Mouse (Mus musculus) limb, embryonic 13.5 days (tissue): ENCODE data around the gene Cds2. TPM values are rescaled to one million over a fixed set of nuclear protein-coding genes. Genes with fewer than 3 reads are reported as not detected.
"Not testable (repeated sequence)": the region's sequence is repeated elsewhere in the genome, so short reads cannot be mapped to it uniquely, and the experiment has no call there.

Source experiments
- ATAC-seq: fragments of 200-750 bp; cut with Nextera tagmentation; 2 replicates; pipeline ENCODE4 v1.8.0; 2017; ENCODE audit warnings: low read depth, moderate number of reproducible peaks, moderate TSS enrichment; ENCODE audit not compliant: low FRiP score
- H3K27ac ChIP-seq: fragments of 300-500 bp; sonication (generic); 2 replicates; pipeline ENCODE4 v1.5.1; 2015; ENCODE audit warnings: inconsistent platforms, mild to moderate bottlenecking, moderate library complexity
- H3K27me3 ChIP-seq: fragments of 300-500 bp; sonication (generic); 2 replicates; pipeline ENCODE4 v1.6.1; 2015; ENCODE audit warnings: mild to moderate bottlenecking, inconsistent platforms
- H3K36me3 ChIP-seq: fragments of 300-500 bp; sonication (generic); 2 replicates; pipeline ENCODE4 v1.6.1; 2015; ENCODE audit warnings: inconsistent platforms, mild to moderate bottlenecking, moderate library complexity
- H3K4me1 ChIP-seq: fragments of 300-500 bp; sonication (generic); 2 replicates; pipeline ENCODE4 v1.6.1; 2015; ENCODE audit warnings: inconsistent platforms
- H3K4me2 ChIP-seq: fragments of 300-500 bp; sonication (generic); replicated peaks from 2 replicates; pipeline ENCODE4 v1.6.1; 2015; ENCODE audit warnings: inconsistent platforms, mild to moderate bottlenecking, moderate library complexity
- H3K4me3 ChIP-seq: fragments of 300-500 bp; sonication (generic); 2 replicates; pipeline ENCODE4 v1.5.1; 2015; ENCODE audit warnings: moderate library complexity, mild to moderate bottlenecking, inconsistent platforms
- H3K9ac ChIP-seq: fragments of 300-500 bp; sonication (generic); 2 replicates; pipeline ENCODE4 v1.6.1; 2015; ENCODE audit warnings: mild to moderate bottlenecking, inconsistent platforms
- H3K9me3 ChIP-seq: fragments of 300-500 bp; sonication (generic); 2 replicates; pipeline ENCODE4 v1.6.1; 2016; ENCODE audit warnings: inconsistent platforms
- WGBS: fragments of 180-500 bp; shearing (Covaris S2); methylation state at CpG from one replicate; pipeline ENCODE4 v1.1.7; 2015; 5-methylcytosine and 5-hydroxymethylcytosine counted together
- polyA plus RNA-seq: library from polyadenylated mRNA; unstranded; fragments of >200 nt; fragmentation: Nextera tagmentation; extraction: Ambion mirVana; gene quantifications from 2 replicates; pipeline ENCODE4 v1.2.1, GENCODE M21; 2015

Cds2 gene
- polyA plus RNA-seq, 1 experiment from 2014 or later, result 25.4 TPM

- 83% methylated on average over 12 of the region's 12 CpGs for WGBS
- H3K4me2 ChIP-seq, result no peak overlapping the region
- ATAC-seq, result no peak
- no peak overlapping the region; the same call in none of the 2 replicates for H3K9ac ChIP-seq
- H3K27ac ChIP-seq, result no peak overlapping the region; the same call in 1 of the 2 replicates
- peaks cover 7% of the 10 kb centered on the region for H3K36me3 ChIP-seq
- peaks cover 33% of the 10 kb centered on the region for H3K4me1 ChIP-seq
- H3K9me3 ChIP-seq, result no peaks in the 10 kb centered on the region
- H3K27me3 ChIP-seq, result no peaks in the 10 kb centered on the region
- no peak overlapping the region for H3K4me3 ChIP-seq
These were observed 21.7 kb downstream of the Cds2 start for GRCm38 (mm10) chr2:132284492-132285139.

GRCm38 (mm10) chr2:132285722-132286121, 22.8 kb downstream of the Cds2 start:
- ATAC-seq, H3K27me3 ChIP-seq, H3K9ac ChIP-seq, H3K27ac ChIP-seq, H3K36me3 ChIP-seq, H3K4me2 ChIP-seq, H3K9me3 ChIP-seq, H3K4me3 ChIP-seq: not testable (repeated sequence)
- peaks cover 33% of the 10 kb centered on the region for H3K4me1 ChIP-seq
- 89% methylated on average over 5 of the region's 5 CpGs for WGBS

- Histone ChIP-seq H3K27ac (no peak overlapping the region), H3K36me3 (no peaks in the 10 kb centered on the region), H3K4me3 (no peak overlapping the region), H3K27me3 (no peaks in the 10 kb centered on the region), H3K4me2 (no peak overlapping the region), H3K4me1 (peaks cover 40% of the 10 kb centered on the region), H3K9ac (no peak overlapping the region), H3K9me3 (no peaks in the 10 kb centered on the region)
- 74% methylated on average over 9 of the region's 9 CpGs for WGBS
- ATAC-seq, result peak; percentile 55; the same call in 1 of the 2 replicates
These were observed 23.6 kb downstream of the Cds2 start for GRCm38 (mm10) chr2:132286376-132287076.

- H3K27me3 ChIP-seq, H3K4me2 ChIP-seq, H3K27ac ChIP-seq, H3K9me3 ChIP-seq, H3K4me3 ChIP-seq, H3K9ac ChIP-seq, ATAC-seq: not testable (repeated sequence)
- 75% methylated on average over 5 of the region's 7 CpGs for WGBS
- H3K4me1 ChIP-seq, result peaks cover 14% of the 10 kb centered on the region
- H3K36me3 ChIP-seq, result peaks cover 10% of the 10 kb centered on the region
These were observed 26.3 kb downstream of the Cds2 start for GRCm38 (mm10) chr2:132289213-132289612.

GRCm38 (mm10) chr2:132290808-132291207, 27.9 kb downstream of the Cds2 start:
- H3K27ac ChIP-seq, result no peak overlapping the region
- 72% methylated on average over 6 of the region's 6 CpGs for WGBS

GRCm38 (mm10) chr2:132291265-132291664, 28.3 kb downstream of the Cds2 start:
- H3K4me1 ChIP-seq, result peaks cover 11% of the 10 kb centered on the region; the same call in 1 of the 2 replicates
- no peak overlapping the region for H3K9ac ChIP-seq
- H3K27ac ChIP-seq, result 0 out of 2 replicates have a peak overlapping the region, but pooled peaks have one; percentile 12
- no peak overlapping the region for H3K4me2 ChIP-seq
- no peaks in the 10 kb centered on the region for H3K27me3 ChIP-seq
- H3K36me3 ChIP-seq, result peaks cover 31% of the 10 kb centered on the region
- H3K4me3 ChIP-seq, result no peak overlapping the region
- WGBS, result 55% methylated on average over 3 of the region's 3 CpGs
- ATAC-seq, result no peak
- H3K9me3 ChIP-seq, result no peaks in the 10 kb centered on the region

More at GRCm38 (mm10) chr2:132290808-132291207, 27.9 kb downstream of the Cds2 start:
- H3K4me1 ChIP-seq, result peaks cover 13% of the 10 kb centered on the region; the same call in 1 of the 2 replicates
- H3K27me3 ChIP-seq, result no peaks in the 10 kb centered on the region
- no peak overlapping the region for H3K4me3 ChIP-seq
- no peaks in the 10 kb centered on the region for H3K9me3 ChIP-seq
- H3K36me3 ChIP-seq, result peaks cover 26% of the 10 kb centered on the region
- no peak for ATAC-seq
- no peak overlapping the region for H3K4me2 ChIP-seq
- no peak overlapping the region for H3K9ac ChIP-seq

- 67% methylated on average over 4 of the region's 4 CpGs for WGBS
- no peak overlapping the region for H3K27ac ChIP-seq
- H3K4me2 ChIP-seq, result no peak overlapping the region
- H3K27me3 ChIP-seq, result no peaks in the 10 kb centered on the region
- H3K4me3 ChIP-seq, result no peak overlapping the region
- no peak overlapping the region for H3K9ac ChIP-seq
- H3K9me3 ChIP-seq, result no peaks in the 10 kb centered on the region
- H3K4me1 ChIP-seq, result peaks cover 9% of the 10 kb centered on the region; the same call in 1 of the 2 replicates
- peaks cover 39% of the 10 kb centered on the region for H3K36me3 ChIP-seq
- no peak for ATAC-seq
These were observed 29.1 kb downstream of the Cds2 start for GRCm38 (mm10) chr2:132292083-132292482.

GRCm38 (mm10) chr2:132293694-132294450, 30.9 kb downstream of the Cds2 start:
- 92% methylated on average over 10 of the region's 10 CpGs for WGBS
- ATAC-seq, result peak; percentile 28; the same call in 1 of the 2 replicates
- H3K27ac ChIP-seq, result no peak overlapping the region
- no peaks in the 10 kb centered on the region for H3K27me3 ChIP-seq
- peaks cover 9% of the 10 kb centered on the region; the same call in 1 of the 2 replicates for H3K4me1 ChIP-seq
- no peak overlapping the region for H3K4me2 ChIP-seq
- H3K9me3 ChIP-seq, result no peaks in the 10 kb centered on the region
- no peak overlapping the region for H3K9ac ChIP-seq
- H3K4me3 ChIP-seq, result no peak overlapping the region
- peaks cover 55% of the 10 kb centered on the region for H3K36me3 ChIP-seq

GRCm38 (mm10) chr2:132298250-132298649, 35.3 kb downstream of the Cds2 start:
- ATAC-seq, result no peak
- Histone ChIP-seq H3K36me3 (peaks cover 95% of the 10 kb centered on the region), H3K9ac (no peak overlapping the region), H3K4me2 (no peak overlapping the region), H3K4me3 (no peak overlapping the region), H3K27me3 (no peaks in the 10 kb centered on the region), H3K9me3 (no peaks in the 10 kb centered on the region), H3K27ac (no peak overlapping the region), H3K4me1 (no peaks in the 10 kb centered on the region)
- 76% methylated on average over 4 of the region's 4 CpGs for WGBS

GRCm38 (mm10) chr2:132301436-132301835, 38.5 kb downstream of the Cds2 start:
- Histone ChIP-seq H3K27ac (no peak overlapping the region), H3K4me2 (no peak overlapping the region), H3K9ac (no peak overlapping the region), H3K36me3 (peaks cover 94% of the 10 kb centered on the region), H3K9me3 (no peaks in the 10 kb centered on the region), H3K4me1 (no peaks in the 10 kb centered on the region), H3K4me3 (no peak overlapping the region), H3K27me3 (no peaks in the 10 kb centered on the region)
- 87% methylated on average over 4 of the region's 4 CpGs for WGBS
- ATAC-seq, result no peak

- Histone ChIP-seq H3K9me3 (no peaks in the 10 kb centered on the region), H3K9ac (no peak overlapping the region), H3K4me2 (no peak overlapping the region), H3K4me3 (no peak overlapping the region), H3K4me1 (no peaks in the 10 kb centered on the region), H3K27ac (no peak overlapping the region), H3K36me3 (peaks cover 91% of the 10 kb centered on the region), H3K27me3 (no peaks in the 10 kb centered on the region)
- WGBS, result 91% methylated on average over 7 of the region's 7 CpGs
- no peak for ATAC-seq
These were observed 42.2 kb downstream of the Cds2 start for GRCm38 (mm10) chr2:132305165-132305564.

- ATAC-seq, result no peak
- Histone ChIP-seq H3K9ac (no peak overlapping the region), H3K36me3 (peaks cover 87% of the 10 kb centered on the region), H3K4me3 (no peak overlapping the region), H3K27ac (no peak overlapping the region), H3K4me1 (no peaks in the 10 kb centered on the region), H3K4me2 (no peak overlapping the region), H3K9me3 (no peaks in the 10 kb centered on the region), H3K27me3 (no peaks in the 10 kb centered on the region)
- 60% methylated on average over 4 of the region's 4 CpGs for WGBS
These were observed 43.0 kb downstream of the Cds2 start for GRCm38 (mm10) chr2:132305988-132306387.
